Mouse (Mus musculus) mouse trophoblast stem cell (cell line): ENCODE measurements around the gene Msrb2.

Source experiments
- in situ Hi-C, 2 experiments: fragments of 300-500 bp; cut with MseI, MboI; formaldehyde crosslinking; loops; 2 replicates in 1 of 2; 3 replicates in 1 of 2; pipeline ENCODE4 v1.15.1; 2025

Msrb2 gene

DNA sequence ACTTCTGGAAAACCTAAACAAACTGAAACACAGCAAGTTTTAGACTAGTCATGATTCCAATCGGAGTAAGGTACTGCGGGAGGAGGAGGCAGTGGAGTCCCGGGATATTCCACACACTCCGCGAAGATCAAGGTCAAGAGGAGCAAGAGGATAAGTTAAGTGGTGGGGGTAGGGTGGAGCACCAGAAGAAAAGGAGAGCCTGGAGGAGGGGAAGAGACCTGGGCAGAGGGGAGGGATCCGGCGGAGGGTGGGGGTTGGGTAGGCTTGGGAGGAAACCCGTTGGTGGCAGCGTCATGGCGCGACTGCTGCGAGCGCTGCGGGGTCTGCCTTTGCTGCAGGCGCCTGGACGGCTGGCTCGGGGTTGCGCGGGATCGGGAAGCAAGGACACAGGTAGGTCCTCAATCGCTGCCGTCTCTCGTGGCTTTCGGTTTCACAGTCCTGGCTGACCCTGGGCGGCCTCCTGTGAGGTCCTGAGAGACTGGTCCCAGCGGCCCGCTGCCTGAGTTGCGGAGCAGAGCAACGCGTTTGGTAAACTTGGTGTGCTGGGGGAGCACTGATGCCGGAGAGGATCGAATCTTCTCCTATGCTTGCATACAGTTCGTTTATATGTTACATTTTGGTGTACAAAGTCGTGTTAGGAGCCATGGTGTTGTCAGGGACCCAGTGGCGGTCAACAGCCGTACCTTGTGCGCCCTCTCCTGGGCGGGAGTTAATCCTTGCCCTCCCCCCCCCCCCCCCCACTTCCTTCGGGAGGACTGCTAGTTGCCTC, at the start of gene Msrb2:
Gene Msrb2, plus strand, starts transcription at position 51 of the 769 bp plus-strand sequence.
- in situ Hi-C loops: no loop called here

GRCm38 (mm10) chr2:19322448-19322847, 48.8 kb upstream of the Msrb2 start:
- in situ Hi-C loops: no loop called here

DNA sequence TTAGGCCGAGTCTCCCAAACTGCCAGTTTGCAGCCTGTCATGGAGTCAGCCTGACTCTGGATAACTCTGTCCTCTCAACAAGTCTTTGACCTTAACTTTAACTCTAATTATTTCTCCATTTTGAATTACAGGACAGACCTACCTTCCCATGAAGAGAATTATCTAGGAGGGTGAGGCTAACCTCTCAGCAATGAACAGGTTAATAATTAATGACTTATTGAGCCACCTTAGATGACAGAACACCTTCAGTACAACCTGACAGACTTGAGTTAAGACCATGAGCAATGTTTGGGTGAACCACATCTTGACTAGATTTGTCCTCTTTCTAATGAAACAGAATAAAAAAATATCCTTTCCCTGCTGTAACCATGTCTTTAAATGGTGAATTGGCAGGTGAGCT, 44.9 kb upstream of the Msrb2 start:
- in situ Hi-C loops: no loop called here

- in situ Hi-C loops: no loop called here
These were observed 43.4 kb upstream of the Msrb2 start for GRCm38 (mm10) chr2:19327811-19328210.

- in situ Hi-C loops: loop anchor here in 1 of 2 experiments (10.0 kb wide), 1 partner anchor 109 kb away; no protein-coding TSS in a partner anchor
These were observed 27.2 kb upstream of the Msrb2 start for GRCm38 (mm10) chr2:19343901-19344635.

- in situ Hi-C loops: loop anchor here in 1 of 2 experiments (10.0 kb wide), 1 partner anchor 110 kb away; no protein-coding TSS in a partner anchor
These were observed 26.4 kb upstream of the Msrb2 start for GRCm38 (mm10) chr2:19344636-19345413.

DNA sequence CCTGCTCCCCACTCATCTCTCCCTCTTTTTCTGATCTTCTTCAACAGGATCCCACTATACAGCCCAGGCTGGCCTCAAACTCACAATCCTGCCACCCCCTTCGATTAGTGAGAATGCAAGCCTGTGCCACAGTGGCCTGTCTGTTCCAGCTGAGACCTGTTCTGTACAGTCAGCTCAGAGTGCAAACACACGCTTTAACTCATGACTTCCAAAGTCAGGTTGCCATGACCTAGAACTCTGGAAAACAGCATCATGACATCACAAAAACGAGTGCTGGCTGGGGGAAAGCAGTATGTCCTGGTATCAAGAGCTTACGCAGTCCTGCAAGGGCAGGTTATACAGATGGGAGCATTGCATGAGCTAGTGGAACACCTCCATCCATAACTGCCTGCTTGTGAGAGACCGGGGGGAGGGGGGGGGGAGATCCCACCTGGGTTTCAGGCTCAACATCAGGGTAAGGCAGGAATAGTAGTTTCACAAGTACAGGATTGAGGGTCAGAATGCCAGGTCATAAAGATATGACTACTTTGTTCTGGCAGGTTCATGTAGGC, 25.8 kb upstream of the Msrb2 start:
- in situ Hi-C loops: loop anchor here in 1 of 2 experiments (10.0 kb wide), 1 partner anchor 111 kb away; no protein-coding TSS in a partner anchor

DNA sequence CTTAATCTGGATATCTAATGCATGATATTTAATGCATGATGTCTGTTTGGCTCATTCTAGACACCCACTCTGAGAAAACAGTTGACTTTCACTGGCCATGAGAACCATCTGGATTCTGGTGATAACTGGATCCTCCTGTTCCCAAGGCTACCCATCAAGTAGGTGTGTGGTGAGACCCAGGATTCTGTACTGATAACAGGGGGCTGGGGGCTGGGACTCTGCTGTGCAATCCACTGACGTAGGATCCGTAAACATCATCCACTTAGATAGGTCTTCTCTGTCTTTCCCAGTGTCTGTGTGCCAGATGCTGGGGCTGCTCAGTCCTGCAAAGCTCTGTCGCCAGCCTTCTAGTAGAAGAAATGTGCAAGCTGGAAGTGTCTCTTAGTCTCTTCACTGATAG, 22.8 kb upstream of the Msrb2 start:
- in situ Hi-C loops: loop anchor here in 1 of 2 experiments (10.0 kb wide), 1 partner anchor 114 kb away; no protein-coding TSS in a partner anchor

GRCm38 (mm10) chr2:19350167-19350566, 21.1 kb upstream of the Msrb2 start:
- in situ Hi-C loops: no loop called here

- in situ Hi-C loops: no loop called here
These were observed 19.5 kb upstream of the Msrb2 start for GRCm38 (mm10) chr2:19351615-19352253.

- in situ Hi-C loops: no loop called here
These were observed 18.1 kb upstream of the Msrb2 start for GRCm38 (mm10) chr2:19353158-19353557.

GRCm38 (mm10) chr2:19362880-19363279, 8.4 kb upstream of the Msrb2 start:
- in situ Hi-C loops: no loop called here

DNA sequence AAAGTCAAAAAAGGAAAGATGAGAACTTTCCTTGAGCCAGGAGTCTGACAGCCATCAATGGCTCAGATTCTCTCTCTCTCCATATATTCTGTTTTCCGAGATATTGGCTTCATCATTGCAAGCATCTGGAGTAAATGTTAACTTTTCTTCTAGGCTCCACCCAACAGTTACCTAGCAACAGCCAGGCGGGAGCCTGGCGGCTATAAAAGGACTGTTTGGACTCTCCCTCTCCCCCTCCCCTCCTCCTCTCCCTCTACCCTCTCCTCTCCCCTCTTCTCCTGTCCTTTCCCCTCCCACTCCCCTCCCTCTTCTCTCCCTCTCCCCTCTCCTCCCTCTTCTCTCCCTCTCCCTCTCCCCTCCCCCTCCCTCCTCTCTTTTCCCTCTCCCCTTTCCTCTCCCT, 4.8 kb upstream of the Msrb2 start:
- in situ Hi-C loops: no loop called here

DNA sequence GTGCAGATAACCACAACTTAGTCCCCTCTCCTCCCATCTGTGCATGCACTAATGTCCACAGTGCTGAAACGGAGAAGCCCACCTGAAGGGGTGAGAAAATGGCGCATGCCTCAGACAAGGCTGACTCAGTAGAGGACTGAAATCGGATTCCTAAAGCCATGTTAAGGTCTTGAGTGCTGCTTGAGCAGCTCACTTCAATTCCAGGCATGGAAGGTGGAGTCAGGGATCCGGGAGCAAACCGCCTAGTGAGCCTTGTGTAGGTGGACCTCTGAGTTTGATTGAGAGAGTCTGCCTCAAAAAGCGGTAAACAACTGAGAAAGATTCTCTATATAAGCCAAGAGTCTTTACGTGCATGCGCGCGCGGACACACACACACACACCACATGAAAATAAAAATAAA, 4.1 kb upstream of the Msrb2 start:
- in situ Hi-C loops: no loop called here

DNA sequence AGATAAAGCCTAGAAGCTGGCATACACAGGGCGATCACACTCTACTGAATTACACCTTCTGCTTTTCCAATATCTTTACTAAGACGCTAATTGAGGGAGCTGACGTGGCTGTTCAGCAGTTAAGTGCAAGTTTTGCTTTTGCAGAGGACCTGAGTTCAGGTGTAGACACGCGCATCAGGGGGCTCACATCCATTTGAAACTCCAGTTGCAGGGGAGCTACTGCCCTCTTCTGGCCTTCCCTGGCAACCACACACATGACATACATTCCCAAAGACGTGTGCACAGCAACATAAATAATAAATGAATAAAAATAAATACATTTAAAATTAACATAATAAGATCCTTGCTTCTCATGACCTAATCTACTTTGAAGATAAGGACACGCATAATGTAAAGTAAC, 2.5 kb downstream of the Msrb2 start:
- in situ Hi-C loops: no loop called here

DNA sequence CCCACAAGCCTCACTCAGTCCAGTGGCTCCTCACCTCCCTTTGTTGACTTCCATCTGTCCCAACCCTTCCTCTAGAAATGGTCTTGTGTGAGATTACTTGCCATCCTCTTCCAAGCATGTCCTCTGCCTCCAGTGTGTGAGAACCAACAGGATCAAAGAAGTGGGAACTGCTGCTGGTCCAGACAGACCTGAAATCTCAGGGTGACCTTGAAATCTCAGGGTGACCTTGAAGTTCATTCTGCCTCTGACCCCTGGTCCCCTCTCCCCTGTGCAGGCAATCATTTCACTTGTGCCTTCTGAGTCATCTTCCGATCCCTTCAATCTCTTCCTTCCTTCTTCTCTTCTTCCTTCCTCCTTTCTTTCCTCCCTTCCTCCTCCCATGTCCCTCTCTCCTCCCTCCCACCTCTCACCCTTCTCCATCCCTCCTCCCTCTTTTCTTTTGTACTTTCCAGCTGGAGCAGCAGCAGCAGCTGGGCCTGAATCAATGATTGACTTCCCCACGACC, 9.3 kb downstream of the Msrb2 start:
- in situ Hi-C loops: no loop called here

DNA sequence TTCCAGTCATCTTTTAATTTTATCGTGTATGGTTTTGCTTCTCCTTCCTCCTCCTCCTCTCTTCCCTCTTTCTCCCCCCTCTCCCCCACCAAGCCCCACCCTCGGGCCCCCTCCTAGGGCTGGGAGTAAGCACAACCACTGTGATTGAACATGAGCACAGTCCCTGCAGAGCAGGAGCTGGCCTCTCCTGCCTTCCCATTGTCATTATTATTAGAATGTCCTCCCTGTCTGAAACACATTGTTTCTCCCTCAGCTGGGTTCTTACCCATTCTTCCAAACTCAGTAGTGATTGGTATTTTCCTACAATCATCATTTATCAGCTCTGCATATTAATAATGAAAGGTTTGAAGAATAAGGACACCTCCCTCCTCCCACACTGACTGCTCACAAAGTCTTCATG, 9.7 kb downstream of the Msrb2 start:
- in situ Hi-C loops: no loop called here

DNA sequence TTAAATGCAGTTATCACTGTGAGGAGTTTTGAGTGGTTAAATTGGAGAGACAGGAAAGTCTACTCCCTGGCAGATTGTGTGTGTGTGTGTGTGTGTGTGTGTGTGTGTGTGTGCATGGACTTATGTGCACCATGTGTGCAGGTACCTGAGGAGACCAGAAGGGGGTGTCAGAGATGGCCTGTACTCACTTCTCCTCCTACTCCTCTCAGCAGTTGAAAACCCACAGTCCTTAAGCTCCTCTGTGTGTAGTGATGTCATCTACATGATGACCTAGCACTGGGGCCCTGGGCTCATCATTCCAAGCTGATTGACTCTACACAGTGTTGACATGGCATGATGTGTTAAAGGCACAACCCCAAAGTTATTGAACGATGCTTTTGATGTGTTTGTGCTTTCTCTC, 11.0 kb downstream of the Msrb2 start:
- in situ Hi-C loops: no loop called here

- in situ Hi-C loops: no loop called here
These were observed 11.8 kb downstream of the Msrb2 start for GRCm38 (mm10) chr2:19383006-19383405.

GRCm38 (mm10) chr2:19385772-19386171, 14.5 kb downstream of the Msrb2 start:
- in situ Hi-C loops: no loop called here
